Mouse (Mus musculus) kidney, embryonic 14.5 days (tissue): ENCODE results near the gene Atp2b2. TPM values are rescaled to one million over a fixed set of nuclear protein-coding genes. Genes with fewer than 3 reads are reported as not detected.
A peak's percentile ranks its signal among the peaks of the same experiment; 100 is the strongest.

ENCODE experiments used
- ATAC-seq: fragments of 200-750 bp; cut with Nextera tagmentation; 2 replicates; pipeline ENCODE4 v1.8.0; 2017; ENCODE audit warnings: moderate number of reproducible peaks, mild to moderate bottlenecking, moderate TSS enrichment, moderate library complexity; ENCODE audit not compliant: low FRiP score, low TSS enrichment
- H3K27ac ChIP-seq: fragments of 300-500 bp; sonication (generic); 2 replicates; pipeline ENCODE4 v1.5.1; 2014; ENCODE audit warnings: low read depth, mild to moderate bottlenecking, low read length, moderate library complexity, mixed read lengths
- H3K27me3 ChIP-seq: fragments of 300-500 bp; sonication (generic); 2 replicates; pipeline ENCODE4 v1.6.1; 2014; ENCODE audit warnings: mild to moderate bottlenecking, low read length; ENCODE audit not compliant: control insufficient read depth, insufficient read depth
- H3K36me3 ChIP-seq: fragments of 300-500 bp; sonication (generic); 2 replicates; pipeline ENCODE4 v1.6.1; 2014; ENCODE audit warnings: low read length, mixed read lengths; ENCODE audit not compliant: control insufficient read depth, insufficient read depth
- H3K4me1 ChIP-seq: fragments of 300-500 bp; sonication (generic); 2 replicates; pipeline ENCODE4 v1.6.1; 2014; ENCODE audit warnings: low read length, mixed read lengths; ENCODE audit not compliant: control insufficient read depth, insufficient read depth
- H3K4me2 ChIP-seq: fragments of 300-500 bp; sonication (generic); replicated peaks from 2 replicates; pipeline ENCODE4 v1.6.1; 2014; ENCODE audit warnings: low read depth, mild to moderate bottlenecking, low read length
- H3K4me3 ChIP-seq: fragments of 300-500 bp; sonication (generic); 2 replicates; pipeline ENCODE4 v1.5.1; 2014; ENCODE audit warnings: mild to moderate bottlenecking, low read length
- H3K9ac ChIP-seq: fragments of 300-500 bp; sonication (generic); 2 replicates; pipeline ENCODE4 v1.6.1; 2014; ENCODE audit warnings: low read depth, mild to moderate bottlenecking, low read length, moderate library complexity
- H3K9me3 ChIP-seq: fragments of 300-500 bp; sonication (generic); 2 replicates; pipeline ENCODE4 v1.6.1; 2016; ENCODE audit warnings: low read length; ENCODE audit not compliant: control insufficient read depth
- WGBS: fragments of 180-500 bp; shearing (Covaris S2); extraction: QIAGEN DNeasy Blood & Tissue Kit; methylation state at CpG from one replicate; pipeline ENCODE4 v1.1.7; 2014; 5-methylcytosine and 5-hydroxymethylcytosine counted together
- polyA plus RNA-seq: library from polyadenylated mRNA; unstranded; fragments of >200 nt; fragmentation: Nextera tagmentation; extraction: Ambion mirVana; gene quantifications from 2 replicates; pipeline ENCODE4 v1.2.1, GENCODE M21; 2014

Atp2b2 gene
- polyA plus RNA-seq, 1 experiment from 2014 or later: 0.47 TPM

DNA sequence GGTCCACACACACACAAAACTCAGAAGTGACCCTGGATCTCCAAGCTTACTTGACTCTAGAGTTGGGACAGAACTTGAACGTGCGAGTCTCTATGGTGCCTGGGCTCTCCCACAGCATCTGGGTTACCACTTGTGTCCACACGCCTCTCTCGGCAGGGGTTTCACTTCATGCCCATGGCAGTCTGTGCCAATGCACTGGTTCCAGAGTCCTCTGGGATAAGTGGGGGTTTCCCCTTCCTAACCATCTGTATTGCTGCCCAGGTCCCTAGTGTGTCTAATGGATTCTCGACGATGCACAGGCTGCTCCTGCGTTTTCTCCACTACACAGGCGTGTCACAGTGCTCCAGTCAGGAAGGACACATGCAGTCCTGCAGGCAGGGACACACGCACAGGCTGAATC, 184.1 kb downstream of the Atp2b2 start:
- Histone ChIP-seq H3K4me3 (no peak overlapping the region), H3K27ac (no peak overlapping the region), H3K27me3 (no peaks in the 10 kb centered on the region), H3K4me2 (no peak overlapping the region), H3K36me3 (no peaks in the 10 kb centered on the region), H3K9ac (no peak overlapping the region), H3K4me1 (no peaks in the 10 kb centered on the region), H3K9me3 (no peaks in the 10 kb centered on the region)
- 89% methylated on average over 9 of the region's 9 CpGs for WGBS
- no peak for ATAC-seq

- no peaks in the 10 kb centered on the region for H3K36me3 ChIP-seq
- no peak overlapping the region for H3K4me3 ChIP-seq
- H3K4me2 ChIP-seq: no peak overlapping the region
- H3K27ac ChIP-seq: no peak overlapping the region
- no peaks in the 10 kb centered on the region for H3K27me3 ChIP-seq
- no peak for ATAC-seq
- WGBS: 70% methylated on average over 2 of the region's 2 CpGs
- H3K4me1 ChIP-seq: no peaks in the 10 kb centered on the region
- no peak overlapping the region for H3K9ac ChIP-seq
- no peaks in the 10 kb centered on the region for H3K9me3 ChIP-seq
These were observed 185.0 kb downstream of the Atp2b2 start for GRCm38 (mm10) chr6:113857310-113857873.

DNA sequence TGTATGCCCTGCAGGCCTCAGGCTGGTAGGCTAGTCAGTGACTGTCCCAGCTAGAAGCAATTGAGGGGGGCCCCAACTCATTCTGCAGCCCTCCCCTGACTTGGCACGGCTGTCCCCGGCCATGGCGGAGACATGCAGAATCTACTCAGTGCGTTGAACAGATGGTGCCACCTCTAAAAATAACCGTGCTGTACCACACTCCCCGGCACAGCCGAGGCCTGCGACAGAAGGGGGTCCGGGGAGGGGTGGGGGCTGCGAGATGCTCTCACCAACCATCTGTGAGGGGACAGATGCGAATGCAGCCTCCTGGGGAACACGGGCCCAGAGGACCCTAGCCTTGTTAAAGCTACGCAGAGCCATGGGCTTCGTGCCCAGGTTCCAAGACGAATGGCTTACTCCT, 185.6 kb downstream of the Atp2b2 start:
- Histone ChIP-seq H3K27me3 (no peaks in the 10 kb centered on the region), H3K27ac (no peak overlapping the region), H3K4me3 (no peak overlapping the region), H3K4me1 (no peaks in the 10 kb centered on the region), H3K9me3 (no peaks in the 10 kb centered on the region), H3K9ac (no peak overlapping the region), H3K4me2 (no peak overlapping the region), H3K36me3 (no peaks in the 10 kb centered on the region)
- WGBS: 83% methylated on average over 15 of the region's 15 CpGs
- no peak for ATAC-seq

DNA sequence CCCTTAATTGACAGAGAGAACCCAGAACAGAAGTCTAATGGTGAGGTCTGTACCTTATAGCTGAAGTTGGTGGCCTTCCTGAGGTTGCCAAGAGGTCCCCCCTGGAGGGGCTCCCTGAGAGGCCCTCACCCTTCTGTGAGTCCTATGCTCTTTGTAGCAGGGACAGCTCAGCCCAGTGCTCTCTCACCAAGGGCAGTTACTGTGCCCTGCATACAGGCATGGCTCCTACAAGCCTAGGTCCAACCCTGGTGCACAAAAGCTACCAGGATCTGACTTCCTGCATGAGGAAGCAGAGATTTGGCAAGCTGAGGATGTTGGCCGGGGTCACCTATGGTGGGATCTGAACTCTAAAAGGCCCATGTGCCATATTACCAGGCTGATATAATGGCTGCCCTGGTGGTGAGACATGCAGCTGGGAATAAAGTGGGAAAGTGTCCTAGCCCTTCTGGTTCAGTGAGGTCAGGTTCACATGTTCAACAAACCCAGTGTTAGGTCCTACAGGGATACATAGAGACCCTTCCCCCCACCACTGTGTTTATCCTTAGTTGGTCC, 186.2 kb downstream of the Atp2b2 start:
- no peak overlapping the region for H3K4me2 ChIP-seq
- H3K36me3 ChIP-seq: no peaks in the 10 kb centered on the region
- no peak for ATAC-seq
- H3K4me3 ChIP-seq: no peak overlapping the region
- H3K9me3 ChIP-seq: no peaks in the 10 kb centered on the region
- no peaks in the 10 kb centered on the region for H3K27me3 ChIP-seq
- no peaks in the 10 kb centered on the region for H3K4me1 ChIP-seq
- 83% methylated on average over 1 of the region's 1 CpGs for WGBS
- no peak overlapping the region for H3K9ac ChIP-seq
- no peak overlapping the region for H3K27ac ChIP-seq

DNA sequence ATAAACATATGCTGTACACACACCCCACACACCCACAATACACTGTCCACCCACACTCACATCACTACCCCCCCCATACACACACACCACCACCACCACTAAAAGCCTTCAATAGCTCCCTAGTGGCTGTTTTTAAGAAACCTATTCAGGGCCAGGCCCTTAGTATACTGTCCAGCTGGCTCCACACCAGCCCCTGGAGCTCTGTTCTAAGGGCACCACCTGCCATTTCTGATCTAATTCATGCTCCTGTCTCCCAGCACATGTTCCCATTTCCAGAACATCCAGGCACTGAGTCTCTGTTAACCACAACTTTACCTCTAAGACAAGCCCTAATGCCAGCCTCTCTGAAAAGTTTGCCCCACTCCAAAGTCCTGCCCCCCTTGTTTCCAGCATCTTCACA, 186.8 kb downstream of the Atp2b2 start:
- Histone ChIP-seq H3K27ac (no peak overlapping the region), H3K4me3 (no peak overlapping the region), H3K36me3 (no peaks in the 10 kb centered on the region), H3K4me2 (no peak overlapping the region), H3K9ac (no peak overlapping the region), H3K4me1 (no peaks in the 10 kb centered on the region), H3K27me3 (no peaks in the 10 kb centered on the region), H3K9me3 (no peaks in the 10 kb centered on the region)
- no peak for ATAC-seq

DNA sequence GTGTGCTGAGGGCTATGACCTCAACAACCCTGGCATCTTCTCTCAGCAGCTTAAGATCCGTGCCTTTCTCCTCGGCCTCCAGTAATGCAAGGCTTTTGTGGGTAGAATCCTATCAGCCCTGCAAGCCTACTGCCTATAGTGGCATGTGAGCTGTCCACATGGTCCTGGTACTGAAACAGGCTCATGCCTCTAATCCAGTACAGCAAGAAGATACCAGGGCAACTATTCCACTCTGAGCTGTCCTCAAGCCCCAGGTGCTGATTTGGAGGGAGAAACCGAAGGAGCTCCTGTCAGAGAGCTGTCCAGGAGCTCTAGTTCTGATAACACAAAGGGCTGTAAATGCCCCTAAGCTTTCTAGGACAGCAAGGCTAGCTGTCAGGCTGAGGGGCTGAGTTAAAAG, 190.1 kb downstream of the Atp2b2 start:
- no peaks in the 10 kb centered on the region for H3K9me3 ChIP-seq
- peak; percentile 92 for ATAC-seq
- no peak overlapping the region for H3K4me3 ChIP-seq
- no peaks in the 10 kb centered on the region for H3K4me1 ChIP-seq
- 8% methylated on average over 3 of the region's 3 CpGs for WGBS
- no peak overlapping the region for H3K4me2 ChIP-seq
- H3K27me3 ChIP-seq: no peaks in the 10 kb centered on the region
- no peaks in the 10 kb centered on the region for H3K36me3 ChIP-seq
- no peak overlapping the region for H3K27ac ChIP-seq
- H3K9ac ChIP-seq: no peak overlapping the region

- Histone ChIP-seq H3K4me2 (no peak overlapping the region), H3K27ac (no peak overlapping the region), H3K4me1 (no peaks in the 10 kb centered on the region), H3K27me3 (no peaks in the 10 kb centered on the region), H3K9ac (no peak overlapping the region), H3K4me3 (no peak overlapping the region), H3K9me3 (no peaks in the 10 kb centered on the region), H3K36me3 (no peaks in the 10 kb centered on the region)
- WGBS: 88% methylated on average over 3 of the region's 3 CpGs
- no peak for ATAC-seq
These were observed 192.6 kb downstream of the Atp2b2 start for GRCm38 (mm10) chr6:113849819-113850218.

- H3K36me3 ChIP-seq: no peaks in the 10 kb centered on the region
- H3K4me2 ChIP-seq: no peak overlapping the region
- H3K9ac ChIP-seq: no peak overlapping the region
- H3K27me3 ChIP-seq: no peaks in the 10 kb centered on the region
- no peak overlapping the region for H3K4me3 ChIP-seq
- no peaks in the 10 kb centered on the region for H3K9me3 ChIP-seq
- H3K27ac ChIP-seq: no peak overlapping the region
- H3K4me1 ChIP-seq: no peaks in the 10 kb centered on the region
- ATAC-seq: no peak
- 74% methylated on average over 2 of the region's 2 CpGs for WGBS
These were observed 193.8 kb downstream of the Atp2b2 start for GRCm38 (mm10) chr6:113848655-113849054.

GRCm38 (mm10) chr6:113847092-113847491, 195.3 kb downstream of the Atp2b2 start:
- no peaks in the 10 kb centered on the region for H3K4me1 ChIP-seq
- H3K27me3 ChIP-seq: no peaks in the 10 kb centered on the region
- H3K4me3 ChIP-seq: no peak overlapping the region
- H3K4me2 ChIP-seq: no peak overlapping the region
- H3K27ac ChIP-seq: no peak overlapping the region
- no peak for ATAC-seq
- H3K36me3 ChIP-seq: no peaks in the 10 kb centered on the region
- H3K9ac ChIP-seq: no peak overlapping the region
- no peaks in the 10 kb centered on the region for H3K9me3 ChIP-seq
- 83% methylated on average over 2 of the region's 2 CpGs for WGBS
